Mouse (Mus musculus): ENCODE results near the gene Ndufa12. TPM values are rescaled to one million over a fixed set of nuclear protein-coding genes. Genes with fewer than 3 reads are reported as not detected.
A peak's percentile ranks its signal among the peaks of the same experiment; 100 is the strongest.

Gene Ndufa12
- 39.3 and 95.9 TPM in 2 replicates for polyA plus RNA-seq (2012)

DNA sequence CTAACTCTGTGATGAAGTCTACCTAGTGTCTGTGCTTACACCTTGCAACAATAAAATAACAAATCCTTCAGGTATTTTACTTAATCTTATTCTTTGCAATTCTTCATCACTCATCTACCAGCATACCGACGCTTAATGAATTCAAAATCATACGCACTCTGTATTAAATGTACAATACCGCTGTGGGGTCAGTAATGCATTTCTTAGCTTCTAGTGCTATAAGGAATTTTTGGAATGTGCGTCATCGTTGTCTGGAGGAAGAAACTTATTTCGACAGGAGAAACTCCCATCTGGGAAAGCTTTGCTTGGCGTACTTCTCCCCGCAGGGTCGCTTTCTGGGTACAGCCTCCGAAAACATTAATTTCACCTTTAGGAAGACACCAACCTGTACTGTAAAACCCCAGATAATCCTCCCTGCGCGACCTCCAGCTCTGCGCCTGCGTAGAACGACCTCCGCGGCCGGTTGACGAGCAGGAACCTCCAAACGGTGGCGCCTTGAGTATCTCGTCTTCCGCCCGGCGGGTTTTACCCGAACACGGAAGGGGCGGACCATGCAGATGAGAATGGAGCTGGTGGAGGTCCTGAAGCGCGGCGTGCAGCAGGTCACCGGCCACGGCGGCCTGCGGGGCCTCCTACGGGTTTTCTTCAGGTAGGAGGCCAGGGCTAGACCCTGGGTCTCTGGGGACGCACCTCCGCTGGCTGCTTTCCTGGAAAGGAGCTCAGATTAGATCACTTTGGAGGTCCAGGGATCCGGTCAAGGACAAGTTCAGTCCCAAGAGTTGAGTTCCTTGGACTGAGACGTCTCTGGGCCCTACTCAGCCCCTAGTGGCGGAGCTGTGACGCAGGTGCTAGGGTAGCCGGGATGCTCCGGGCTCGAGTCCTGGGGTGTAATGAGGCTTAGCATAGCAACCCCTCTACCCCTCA is at the start of gene Ndufa12:
Gene Ndufa12 (plus strand): TSS at position 239 of the 924 bp plus-strand sequence.
- H3K36me3 ChIP-seq (ENCODE audit: control insufficient read depth), result peaks cover 22% of the 10 kb centered on the region
- H3K27me3 ChIP-seq (ENCODE audit: control insufficient read depth), result no peaks in the 10 kb centered on the region
- H3K9me3 ChIP-seq (ENCODE audit: control insufficient read depth, low read length), result no peaks in the 10 kb centered on the region
- H3K4me3 ChIP-seq (replicated peaks), result peak within 1 kb of the TSS; percentile 72
- H3K4me1 ChIP-seq (ENCODE audit: control insufficient read depth), result peaks cover 20% of the 10 kb centered on the region
- no peak for TF ChIP-seq TAL1 (IDR thresholded peaks at IDR 0.05; ENCODE audit: low read length)
- no peak for TF ChIP-seq GATA1 (IDR thresholded peaks at IDR 0.05; ENCODE audit: low read length)

- H3K4me3 ChIP-seq (replicated peaks), result no peak overlapping the region
- TF ChIP-seq TAL1 (IDR thresholded peaks at IDR 0.05; ENCODE audit: low read length) (no peak), GATA1 (IDR thresholded peaks at IDR 0.05; ENCODE audit: low read length) (no peak)
- no peaks in the 10 kb centered on the region for H3K27me3 ChIP-seq (ENCODE audit: control insufficient read depth)
Measured at GRCm38 (mm10) chr10:94151488-94151887, 47.0 kb upstream of the Ndufa12 start.

GRCm38 (mm10) chr10:94153841-94154240 is 44.7 kb upstream of the Ndufa12 start:
- H3K4me1 ChIP-seq (ENCODE audit: control insufficient read depth), result peaks cover 3% of the 10 kb centered on the region
- TF ChIP-seq GATA1 (IDR thresholded peaks at IDR 0.05; ENCODE audit: low read length) (no peak), TAL1 (IDR thresholded peaks at IDR 0.05; ENCODE audit: low read length) (no peak)
- no peaks in the 10 kb centered on the region for H3K9me3 ChIP-seq (ENCODE audit: control insufficient read depth, low read length)
- no peak overlapping the region for H3K4me3 ChIP-seq (replicated peaks)
- H3K27me3 ChIP-seq (ENCODE audit: control insufficient read depth), result no peaks in the 10 kb centered on the region
- peaks cover 2% of the 10 kb centered on the region for H3K36me3 ChIP-seq (ENCODE audit: control insufficient read depth)

More at GRCm38 (mm10) chr10:94151488-94151887, 47.0 kb upstream of the Ndufa12 start:
- Histone ChIP-seq H3K4me1 (ENCODE audit: control insufficient read depth) (peaks cover 20% of the 10 kb centered on the region), H3K9me3 (ENCODE audit: control insufficient read depth, low read length) (no peaks in the 10 kb centered on the region), H3K36me3 (ENCODE audit: control insufficient read depth) (no peaks in the 10 kb centered on the region; the same call in 1 of the 2 replicates)

DNA sequence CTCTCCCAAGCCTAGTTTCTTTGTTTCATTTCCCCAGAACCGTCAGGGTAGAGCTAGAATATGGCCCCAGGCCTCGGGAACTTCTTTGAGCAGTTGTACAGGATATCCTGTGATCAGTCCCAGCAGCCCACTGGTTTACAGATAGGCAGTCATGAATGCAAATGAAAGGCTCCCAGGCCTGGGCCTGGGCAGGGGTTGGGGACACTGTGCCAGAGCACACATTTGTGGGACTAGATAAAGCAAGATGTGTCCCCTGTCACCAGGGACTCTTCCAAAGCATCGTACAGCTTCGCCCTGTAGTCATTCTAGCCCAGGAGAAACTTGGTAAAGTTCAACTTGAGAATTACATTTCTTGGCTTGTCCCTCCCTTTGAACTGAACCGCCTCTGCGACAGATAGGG is 39.6 kb upstream of the Ndufa12 start:
- Histone ChIP-seq H3K9me3 (ENCODE audit: control insufficient read depth, low read length) (no peaks in the 10 kb centered on the region), H3K4me3 (replicated peaks) (no peak overlapping the region), H3K36me3 (ENCODE audit: control insufficient read depth) (peaks cover 24% of the 10 kb centered on the region), H3K4me1 (ENCODE audit: control insufficient read depth) (peaks cover 1% of the 10 kb centered on the region; the same call in 1 of the 2 replicates), H3K27me3 (ENCODE audit: control insufficient read depth) (no peaks in the 10 kb centered on the region)
- TF ChIP-seq GATA1 (IDR thresholded peaks at IDR 0.05; ENCODE audit: low read length) (no peak), TAL1 (IDR thresholded peaks at IDR 0.05; ENCODE audit: low read length) (no peak)

DNA sequence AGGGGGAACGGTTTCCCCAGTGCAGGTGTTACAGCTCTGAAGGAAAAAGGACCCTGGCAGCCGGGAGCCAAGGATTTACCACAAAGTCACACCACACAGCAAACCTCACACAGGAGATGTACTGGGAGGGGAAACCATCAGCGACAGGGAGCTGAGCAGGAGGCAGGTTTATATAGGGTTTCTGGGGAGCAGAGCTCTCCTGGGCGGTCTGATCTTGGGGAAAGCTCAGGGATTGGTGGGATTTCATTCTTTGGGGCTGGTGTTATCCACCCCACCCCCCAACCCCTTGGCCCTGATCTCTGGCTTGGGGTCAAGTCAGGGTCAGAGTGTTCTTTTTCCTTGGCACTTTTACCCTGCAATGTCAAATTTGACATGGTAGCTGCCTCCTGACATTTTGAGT is 39.1 kb upstream of the Ndufa12 start:
- H3K4me1 ChIP-seq (ENCODE audit: control insufficient read depth), result peaks cover 6% of the 10 kb centered on the region
- TF ChIP-seq GATA1 (IDR thresholded peaks at IDR 0.05; ENCODE audit: low read length) (no peak), TAL1 (IDR thresholded peaks at IDR 0.05; ENCODE audit: low read length) (no peak)
- no peaks in the 10 kb centered on the region for H3K9me3 ChIP-seq (ENCODE audit: control insufficient read depth, low read length)
- peaks cover 24% of the 10 kb centered on the region for H3K36me3 ChIP-seq (ENCODE audit: control insufficient read depth)
- no peaks in the 10 kb centered on the region for H3K27me3 ChIP-seq (ENCODE audit: control insufficient read depth)
- H3K4me3 ChIP-seq (replicated peaks), result no peak overlapping the region

GRCm38 (mm10) chr10:94161051-94161765 is 37.3 kb upstream of the Ndufa12 start:
- Histone ChIP-seq H3K4me3 (replicated peaks) (no peak overlapping the region), H3K36me3 (ENCODE audit: control insufficient read depth) (peaks cover 31% of the 10 kb centered on the region)

GRCm38 (mm10) chr10:94162031-94162430 is 36.5 kb upstream of the Ndufa12 start:
- H3K4me1 ChIP-seq (ENCODE audit: control insufficient read depth), result peaks cover 11% of the 10 kb centered on the region
- no peaks in the 10 kb centered on the region for H3K9me3 ChIP-seq (ENCODE audit: control insufficient read depth, low read length)
- H3K36me3 ChIP-seq (ENCODE audit: control insufficient read depth), result peaks cover 35% of the 10 kb centered on the region
- no peaks in the 10 kb centered on the region for H3K27me3 ChIP-seq (ENCODE audit: control insufficient read depth)
- no peak overlapping the region for H3K4me3 ChIP-seq (replicated peaks)
- TF ChIP-seq TAL1 (IDR thresholded peaks at IDR 0.05; ENCODE audit: low read length) (no peak), GATA1 (IDR thresholded peaks at IDR 0.05; ENCODE audit: low read length) (no peak)

More at GRCm38 (mm10) chr10:94161051-94161765, 37.3 kb upstream of the Ndufa12 start:
- TF ChIP-seq TAL1 (IDR thresholded peaks at IDR 0.05; ENCODE audit: low read length) (no peak), GATA1 (IDR thresholded peaks at IDR 0.05; ENCODE audit: low read length) (no peak)
- no peaks in the 10 kb centered on the region for H3K9me3 ChIP-seq (ENCODE audit: control insufficient read depth, low read length)
- peaks cover 11% of the 10 kb centered on the region for H3K4me1 ChIP-seq (ENCODE audit: control insufficient read depth)
- no peaks in the 10 kb centered on the region for H3K27me3 ChIP-seq (ENCODE audit: control insufficient read depth)

GRCm38 (mm10) chr10:94164104-94164845 is 34.2 kb upstream of the Ndufa12 start:
- H3K36me3 ChIP-seq (ENCODE audit: control insufficient read depth), result peaks cover 46% of the 10 kb centered on the region
- no peaks in the 10 kb centered on the region for H3K27me3 ChIP-seq (ENCODE audit: control insufficient read depth)
- H3K9me3 ChIP-seq (ENCODE audit: control insufficient read depth, low read length), result no peaks in the 10 kb centered on the region
- H3K4me3 ChIP-seq (replicated peaks), result no peak overlapping the region
- TF ChIP-seq GATA1 (IDR thresholded peaks at IDR 0.05; ENCODE audit: low read length) (0 out of 2 replicates have a peak, but pooled peaks have one; percentile 12), TAL1 (IDR thresholded peaks at IDR 0.05; ENCODE audit: low read length) (no peak)
- peaks cover 11% of the 10 kb centered on the region for H3K4me1 ChIP-seq (ENCODE audit: control insufficient read depth)
